Mouse (Mus musculus) embryonic facial prominence, embryonic 11.5 days (tissue): ENCODE results near the gene Rph3al. TPM values are rescaled to one million over a fixed set of nuclear protein-coding genes. Genes with fewer than 3 reads are reported as not detected.

Experiments used
- ATAC-seq: fragments of 200-750 bp; cut with Nextera tagmentation; replicated peaks from 2 replicates; pipeline ENCODE4 v1.8.0; 2017; ENCODE audit warnings: low read depth; ENCODE audit not compliant: insufficient number of reproducible peaks, low FRiP score, low TSS enrichment
- DNase-seq: peaks from one replicate; pipeline ENCODE4 v3.0.0-alpha.2; 2015; ENCODE audit warnings: low spot score
- H3K27ac ChIP-seq: fragments of 300-500 bp; sonication (generic); replicated peaks from 2 replicates; pipeline ENCODE4 v1.5.1; 2014; ENCODE audit warnings: mild to moderate bottlenecking, low read depth, low read length, control low read depth
- H3K27me3 ChIP-seq: fragments of 300-500 bp; sonication (generic); 2 replicates; pipeline ENCODE4 v1.6.1; 2014; ENCODE audit warnings: mild to moderate bottlenecking, low read length, moderate library complexity, mixed read lengths; ENCODE audit not compliant: control insufficient read depth, insufficient read depth
- H3K36me3 ChIP-seq: fragments of 300-500 bp; sonication (generic); replicated peaks from 2 replicates; pipeline ENCODE4 v1.6.1; 2014; ENCODE audit warnings: low read depth, mild to moderate bottlenecking, low read length, moderate library complexity, mixed read lengths; ENCODE audit not compliant: control insufficient read depth, insufficient read depth
- H3K4me1 ChIP-seq: fragments of 300-500 bp; sonication (generic); 2 replicates; pipeline ENCODE4 v1.6.1; 2014; ENCODE audit warnings: low read length, mixed read lengths; ENCODE audit not compliant: control insufficient read depth, insufficient read depth
- H3K4me2 ChIP-seq: fragments of 300-500 bp; sonication (generic); 2 replicates; pipeline ENCODE4 v1.6.1; 2014; ENCODE audit warnings: low read depth, mild to moderate bottlenecking, control low read depth, low read length, moderate library complexity
- H3K4me3 ChIP-seq: fragments of 300-500 bp; sonication (generic); 2 replicates; pipeline ENCODE4 v1.5.1; 2014; ENCODE audit warnings: low read depth, low read length, control low read depth
- H3K9ac ChIP-seq: fragments of 300-500 bp; sonication (generic); replicated peaks from 2 replicates; pipeline ENCODE4 v1.6.1; 2014; ENCODE audit warnings: mild to moderate bottlenecking, control low read depth, low read length
- H3K9me3 ChIP-seq: fragments of 300-500 bp; sonication (generic); replicated peaks from 2 replicates; pipeline ENCODE4 v1.6.1; 2016; ENCODE audit warnings: mild to moderate bottlenecking, low read length, inconsistent platforms, mixed read lengths; ENCODE audit not compliant: control insufficient read depth
- WGBS: fragments of 180-500 bp; shearing (Covaris S2); extraction: QIAGEN DNeasy Blood & Tissue Kit; methylation state at CpG from one replicate; pipeline ENCODE4 v1.1.7; 2014; 5-methylcytosine and 5-hydroxymethylcytosine counted together
- polyA plus RNA-seq: library from polyadenylated mRNA; unstranded; fragments of >200 nt; fragmentation: Nextera tagmentation; extraction: Ambion mirVana; gene quantifications from 2 replicates; pipeline ENCODE4 v1.2.1, GENCODE M21; 2014

The Rph3al gene
- polyA plus RNA-seq, 1 experiment from 2014 or later = 2.7 TPM

DNA sequence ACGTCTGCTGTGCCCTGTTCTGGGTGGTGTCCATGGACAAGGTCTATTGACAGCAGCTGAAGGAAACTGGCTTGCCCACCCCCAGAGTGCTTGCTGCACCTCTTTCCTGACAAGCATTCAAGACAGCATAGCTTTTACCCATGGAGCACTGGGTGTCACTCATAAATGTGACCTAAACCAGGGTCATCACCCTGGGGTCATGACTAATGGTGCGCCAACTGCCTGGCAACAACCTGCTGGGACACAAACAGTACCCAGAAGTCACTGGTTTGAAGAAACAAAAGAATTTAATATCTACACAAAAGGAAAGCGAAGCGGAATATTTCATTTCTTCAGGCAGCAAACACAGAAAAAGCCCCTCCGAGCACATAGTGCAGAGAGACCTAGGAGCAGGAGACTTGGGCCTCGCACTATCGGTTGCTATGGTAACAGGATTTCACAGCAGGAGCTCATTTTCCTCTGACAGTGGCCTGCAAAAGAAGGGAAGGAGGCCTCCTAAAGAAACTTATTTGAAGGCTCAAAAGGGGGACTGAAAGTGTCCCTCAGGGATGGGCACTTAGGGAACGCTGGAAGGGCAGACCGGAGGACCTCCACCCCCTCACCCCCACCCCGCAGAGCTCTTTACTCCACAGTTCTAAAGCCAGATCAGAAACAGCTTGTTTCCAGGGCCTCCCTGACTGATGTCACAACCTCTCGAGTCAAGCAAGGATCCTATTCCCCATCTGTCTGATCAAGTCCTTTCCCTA, 25.7 kb upstream of the Rph3al start:
- no peaks in the 10 kb centered on the region for H3K9me3 ChIP-seq
- peak; percentile 87 for DNase-seq
- 0 out of 2 replicates have a peak, but pooled peaks have one; percentile 34 for ATAC-seq
- no peak overlapping the region for H3K4me3 ChIP-seq
- H3K4me1 ChIP-seq = peaks cover 11% of the 10 kb centered on the region
- 0 out of 2 replicates have a peak overlapping the region, but pooled peaks have one; percentile 28 for H3K27ac ChIP-seq
- WGBS = 16% methylated on average over 11 of the region's 11 CpGs
- H3K27me3 ChIP-seq = peaks cover 11% of the 10 kb centered on the region
- no peak overlapping the region; the same call in 1 of the 2 replicates for H3K4me2 ChIP-seq
- 0 out of 2 replicates have a peak overlapping the region, but pooled peaks have one; percentile 3 for H3K9ac ChIP-seq
- no peaks in the 10 kb centered on the region for H3K36me3 ChIP-seq

DNA sequence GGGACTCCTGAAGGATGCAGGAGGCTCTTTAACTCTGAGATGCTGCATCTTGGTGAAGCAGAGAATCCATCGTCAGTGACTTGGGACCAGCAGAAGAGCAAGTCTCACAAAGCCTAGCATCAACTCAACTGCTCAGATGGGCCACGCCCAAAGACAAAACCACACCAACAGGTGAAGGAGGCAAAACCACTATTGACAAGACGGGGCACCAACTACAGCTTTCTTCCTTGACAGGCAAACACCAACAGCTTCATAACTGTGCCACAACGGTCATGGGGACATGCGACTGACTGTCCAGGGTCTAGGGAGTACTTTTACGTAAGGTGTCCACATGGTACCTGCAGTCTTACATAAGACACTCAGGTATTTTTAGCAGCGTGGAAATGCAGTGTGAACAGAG, 23.6 kb upstream of the Rph3al start:
- Histone ChIP-seq H3K4me3 (no peak overlapping the region), H3K27me3 (peaks cover 5% of the 10 kb centered on the region), H3K9ac (no peak overlapping the region), H3K4me2 (no peak overlapping the region), H3K36me3 (no peaks in the 10 kb centered on the region), H3K27ac (no peak overlapping the region), H3K4me1 (peaks cover 11% of the 10 kb centered on the region), H3K9me3 (no peaks in the 10 kb centered on the region)
- 92% methylated on average over 7 of the region's 7 CpGs for WGBS
- ATAC-seq (no peak), DNase-seq (no peak)

DNA sequence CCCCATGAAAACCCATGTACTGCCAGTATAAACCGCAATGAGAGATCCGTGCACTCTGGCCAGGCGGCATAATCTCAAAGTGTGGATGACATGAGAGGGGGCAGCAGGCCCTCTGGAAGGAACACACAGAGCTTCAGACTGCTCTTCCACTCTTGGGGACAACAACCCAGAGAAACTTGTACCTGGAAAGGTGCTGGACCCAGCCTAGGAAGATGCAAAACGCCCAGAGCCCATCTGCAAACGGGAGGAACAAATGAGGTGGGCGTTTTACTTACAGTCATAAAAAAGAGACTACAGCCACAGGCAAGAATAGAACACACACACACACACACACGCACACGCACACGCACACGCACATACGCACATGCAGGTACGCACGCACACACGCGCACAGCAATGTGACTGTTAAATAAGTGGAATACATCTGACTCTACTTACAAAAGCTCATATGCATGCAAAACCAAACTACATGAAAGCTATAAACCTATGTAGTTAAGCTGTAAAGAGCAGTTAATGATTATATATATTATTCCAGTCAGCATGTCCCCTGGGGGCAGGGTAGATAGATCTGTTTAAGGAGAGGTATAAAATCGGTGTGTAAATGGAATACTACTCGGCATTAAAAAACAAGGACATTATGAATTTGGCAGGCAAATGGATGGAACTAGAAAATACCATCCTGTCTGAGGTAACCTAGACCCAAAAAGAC, 19.0 kb upstream of the Rph3al start:
- H3K4me2 ChIP-seq = no peak overlapping the region
- 89% methylated on average over 17 of the region's 17 CpGs for WGBS
- no peaks in the 10 kb centered on the region for H3K9me3 ChIP-seq
- H3K36me3 ChIP-seq = no peaks in the 10 kb centered on the region
- no peak overlapping the region for H3K4me3 ChIP-seq
- no peak overlapping the region for H3K9ac ChIP-seq
- ATAC-seq (no peak), DNase-seq (no peak)
- H3K4me1 ChIP-seq = no peaks in the 10 kb centered on the region
- H3K27me3 ChIP-seq = no peaks in the 10 kb centered on the region
- no peak overlapping the region for H3K27ac ChIP-seq

DNA sequence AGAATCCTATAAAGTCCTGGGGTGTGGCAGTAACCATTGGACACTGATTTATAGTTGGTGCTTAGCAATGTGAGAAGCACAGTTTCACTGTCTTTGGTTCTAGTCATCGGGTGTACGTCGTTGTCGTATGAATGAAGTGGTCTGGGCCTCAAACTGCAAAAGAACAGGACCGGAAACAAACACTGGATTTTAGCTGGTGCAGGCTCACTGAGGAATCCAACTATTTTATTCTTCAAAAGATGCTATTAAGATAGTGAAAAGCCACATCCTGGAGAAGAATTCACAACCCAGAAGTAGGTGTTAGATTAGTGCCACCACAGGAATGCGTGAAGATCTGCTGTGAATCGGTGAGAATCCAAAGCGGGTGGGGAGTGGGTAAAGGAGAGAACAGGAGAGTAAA, 18.4 kb upstream of the Rph3al start:
- 86% methylated on average over 8 of the region's 8 CpGs for WGBS
- Histone ChIP-seq H3K9ac (no peak overlapping the region), H3K4me2 (no peak overlapping the region), H3K36me3 (no peaks in the 10 kb centered on the region), H3K4me3 (no peak overlapping the region), H3K4me1 (no peaks in the 10 kb centered on the region), H3K27me3 (no peaks in the 10 kb centered on the region), H3K27ac (no peak overlapping the region), H3K9me3 (no peaks in the 10 kb centered on the region)
- no peak for DNase-seq
- no peak for ATAC-seq

DNA sequence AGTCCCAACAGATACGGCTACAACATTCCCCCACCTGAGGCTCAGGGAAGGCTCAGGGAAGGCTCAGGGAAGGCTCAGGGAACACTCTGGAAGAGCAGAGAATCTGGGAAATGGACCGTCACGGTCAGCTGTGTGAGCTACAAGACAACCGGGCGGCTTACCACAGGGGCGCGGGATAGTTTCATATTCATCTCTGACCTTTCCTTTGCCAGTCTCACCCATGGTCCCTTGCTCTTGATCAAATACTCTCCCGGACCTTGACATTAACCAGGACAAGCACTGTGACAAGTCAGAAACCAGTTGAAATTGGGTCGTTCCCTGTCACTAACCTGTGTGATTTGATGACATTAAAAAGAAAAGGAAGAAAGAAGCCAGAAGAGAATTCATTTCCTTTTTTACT, 16.7 kb upstream of the Rph3al start:
- DNase-seq (no peak), ATAC-seq (no peak)
- Histone ChIP-seq H3K36me3 (no peaks in the 10 kb centered on the region), H3K27ac (no peak overlapping the region), H3K4me3 (no peak overlapping the region), H3K27me3 (no peaks in the 10 kb centered on the region), H3K9me3 (no peaks in the 10 kb centered on the region), H3K9ac (no peak overlapping the region), H3K4me2 (no peak overlapping the region), H3K4me1 (no peaks in the 10 kb centered on the region)
- 86% methylated on average over 9 of the region's 9 CpGs for WGBS

DNA sequence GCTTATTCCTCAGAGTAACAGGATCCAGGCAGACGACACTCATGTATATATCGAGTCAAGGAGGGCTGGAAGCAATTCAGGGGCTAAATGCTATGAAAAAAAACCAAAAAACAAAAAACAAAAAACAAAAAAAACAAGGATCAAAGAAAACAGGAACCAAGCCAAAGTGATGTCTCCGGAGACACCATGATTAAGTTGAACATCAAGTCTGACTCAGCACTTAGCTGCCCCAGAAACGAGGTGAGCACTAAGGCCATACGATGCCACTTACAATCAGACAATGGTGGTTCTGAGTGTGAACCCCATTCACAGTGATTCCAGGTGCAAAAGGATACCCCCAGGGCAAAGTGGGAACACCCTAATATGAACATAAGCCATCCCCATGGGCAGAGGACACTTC, 13.7 kb upstream of the Rph3al start:
- Histone ChIP-seq H3K27me3 (no peaks in the 10 kb centered on the region), H3K27ac (no peak overlapping the region), H3K36me3 (no peaks in the 10 kb centered on the region), H3K9ac (no peak overlapping the region), H3K4me1 (no peaks in the 10 kb centered on the region), H3K9me3 (no peaks in the 10 kb centered on the region), H3K4me2 (no peak overlapping the region), H3K4me3 (no peak overlapping the region)
- 66% methylated on average over 5 of the region's 5 CpGs for WGBS
- DNase-seq (no peak), ATAC-seq (no peak)

DNA sequence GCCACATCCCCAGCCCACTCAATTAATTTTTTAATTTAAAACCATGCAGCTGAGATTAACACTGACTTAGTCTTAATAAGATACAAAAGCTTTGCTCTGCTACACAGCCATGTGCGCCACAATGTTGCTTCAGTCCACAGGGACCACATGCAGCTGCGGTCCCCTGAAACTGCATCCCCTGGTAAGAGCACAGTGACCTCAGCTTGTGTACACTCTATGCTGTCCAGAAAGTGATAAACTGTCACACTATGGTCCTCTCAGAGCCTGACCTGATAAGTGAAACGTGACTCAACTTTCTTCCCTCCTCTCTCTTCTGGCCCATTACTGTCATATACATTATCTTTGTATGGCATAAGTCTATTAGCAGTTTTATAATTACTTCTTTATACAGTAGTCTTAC, 12.2 kb upstream of the Rph3al start:
- H3K4me2 ChIP-seq = no peak overlapping the region
- WGBS = 87% methylated on average over 3 of the region's 3 CpGs
- H3K9me3 ChIP-seq = no peaks in the 10 kb centered on the region
- no peak overlapping the region for H3K9ac ChIP-seq
- H3K4me1 ChIP-seq = peaks cover 7% of the 10 kb centered on the region; the same call in 1 of the 2 replicates
- H3K27ac ChIP-seq = no peak overlapping the region
- no peaks in the 10 kb centered on the region for H3K27me3 ChIP-seq
- H3K4me3 ChIP-seq = no peak overlapping the region
- DNase-seq (no peak), ATAC-seq (no peak)
- H3K36me3 ChIP-seq = no peaks in the 10 kb centered on the region

DNA sequence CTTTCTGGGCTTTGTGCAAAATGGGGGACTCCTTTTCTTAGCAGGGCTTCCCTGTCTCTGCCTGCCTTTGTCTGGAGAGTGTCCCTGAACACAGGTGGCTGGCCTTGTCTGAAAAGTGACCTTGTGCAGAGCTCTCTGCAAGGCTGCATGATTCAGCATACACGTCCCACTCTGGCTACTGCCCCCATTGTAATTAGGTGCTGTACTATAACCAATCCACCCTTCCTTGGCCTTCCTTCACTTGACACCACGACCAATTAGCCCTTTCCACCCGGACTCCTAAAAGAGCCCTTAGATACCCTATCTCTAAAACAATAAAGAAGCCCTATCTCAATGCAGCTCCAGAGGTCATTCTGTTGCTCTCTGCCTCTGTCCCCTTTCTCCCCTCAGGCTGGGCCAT, 10.6 kb upstream of the Rph3al start:
- 20% methylated on average over 3 of the region's 3 CpGs for WGBS
- no peak overlapping the region for H3K27ac ChIP-seq
- no peaks in the 10 kb centered on the region for H3K27me3 ChIP-seq

More for the DNA sequence above, 10.6 kb upstream of the Rph3al start:
- H3K9me3 ChIP-seq = no peaks in the 10 kb centered on the region
- H3K36me3 ChIP-seq = no peaks in the 10 kb centered on the region
- no peak overlapping the region for H3K9ac ChIP-seq
- no peak overlapping the region for H3K4me2 ChIP-seq
- peaks cover 7% of the 10 kb centered on the region; the same call in 1 of the 2 replicates for H3K4me1 ChIP-seq
- DNase-seq (no peak), ATAC-seq (no peak)
- H3K4me3 ChIP-seq = no peak overlapping the region
